Mouse (Mus musculus): ENCODE measurements around the gene Rnaseh2a. TPM values are rescaled to one million over a fixed set of nuclear protein-coding genes. Genes with fewer than 3 reads are reported as not detected.

Gene Rnaseh2a
- polyA plus RNA-seq, 1 experiment from 2014 or later = 57.5 TPM

- WGBS = 24% methylated on average over 4 of the region's 4 CpGs
- H3K9me3 ChIP-seq (ENCODE audit: control insufficient read depth, low read length) = no peaks in the 10 kb centered on the region
- peaks cover 2% of the 10 kb centered on the region; the same call in 1 of the 2 replicates for H3K27me3 ChIP-seq (replicated peaks; ENCODE audit: control insufficient read depth, insufficient read depth, low read length)
These were observed 55.6 kb downstream of the Rnaseh2a start for GRCm38 (mm10) chr8:84913960-84914359.

GRCm38 (mm10) chr8:84913502-84913900, 56.1 kb downstream of the Rnaseh2a start:
- H3K36me3 ChIP-seq (ENCODE audit: control insufficient read depth, insufficient read depth, low read length) = peaks cover 54% of the 10 kb centered on the region
- peaks cover 7% of the 10 kb centered on the region; the same call in 1 of the 2 replicates for H3K4me1 ChIP-seq (ENCODE audit: control insufficient read depth, insufficient read depth, low read depth, low read length)
- H3K9ac ChIP-seq (ENCODE audit: low read depth, low read length) = no peak overlapping the region
- peak overlapping the region; percentile 51 for H3K4me2 ChIP-seq (ENCODE audit: low read length)
- H3K27me3 ChIP-seq (replicated peaks; ENCODE audit: control insufficient read depth, insufficient read depth, low read length) = peaks cover 2% of the 10 kb centered on the region; the same call in 1 of the 2 replicates
- H3K27ac ChIP-seq (ENCODE audit: low read depth, low read length) = no peak overlapping the region
- no peak for ATAC-seq
- WGBS = 26% methylated on average over 9 of the region's 9 CpGs
- no peaks in the 10 kb centered on the region for H3K9me3 ChIP-seq (ENCODE audit: control insufficient read depth, low read length)
- no peak overlapping the region; the same call in 1 of the 2 replicates for H3K4me3 ChIP-seq (ENCODE audit: low read length)

More at GRCm38 (mm10) chr8:84913960-84914359, 55.6 kb downstream of the Rnaseh2a start:
- ATAC-seq = no peak
- Histone ChIP-seq H3K4me2 (ENCODE audit: low read length) (no peak overlapping the region), H3K9ac (ENCODE audit: low read depth, low read length) (no peak overlapping the region), H3K4me3 (ENCODE audit: low read length) (no peak overlapping the region), H3K36me3 (ENCODE audit: control insufficient read depth, insufficient read depth, low read length) (peaks cover 58% of the 10 kb centered on the region), H3K4me1 (ENCODE audit: control insufficient read depth, insufficient read depth, low read depth, low read length) (peaks cover 2% of the 10 kb centered on the region; the same call in 1 of the 2 replicates), H3K27ac (ENCODE audit: low read depth, low read length) (no peak overlapping the region)

- Histone ChIP-seq H3K27me3 (replicated peaks; ENCODE audit: control insufficient read depth, insufficient read depth, low read length) (peaks cover 2% of the 10 kb centered on the region; the same call in 1 of the 2 replicates), H3K9me3 (ENCODE audit: control insufficient read depth, low read length) (no peaks in the 10 kb centered on the region), H3K27ac (ENCODE audit: low read depth, low read length) (no peak overlapping the region), H3K4me2 (ENCODE audit: low read length) (peak overlapping the region; percentile 51), H3K9ac (ENCODE audit: low read depth, low read length) (0 out of 2 replicates have a peak overlapping the region, but pooled peaks have one; percentile 2), H3K4me3 (ENCODE audit: low read length) (peak overlapping the region; percentile 21), H3K4me1 (ENCODE audit: control insufficient read depth, insufficient read depth, low read depth, low read length) (peaks cover 10% of the 10 kb centered on the region; the same call in 1 of the 2 replicates), H3K36me3 (ENCODE audit: control insufficient read depth, insufficient read depth, low read length) (peaks cover 53% of the 10 kb centered on the region)
- no peak for ATAC-seq
- 5% methylated on average over 55 of the region's 55 CpGs for WGBS
These were observed 56.6 kb downstream of the Rnaseh2a start for GRCm38 (mm10) chr8:84912895-84913501.

GRCm38 (mm10) chr8:84912391-84912790, 57.2 kb downstream of the Rnaseh2a start:
- peaks cover 10% of the 10 kb centered on the region; the same call in 1 of the 2 replicates for H3K4me1 ChIP-seq (ENCODE audit: control insufficient read depth, insufficient read depth, low read depth, low read length)
- H3K27me3 ChIP-seq (replicated peaks; ENCODE audit: control insufficient read depth, insufficient read depth, low read length) = peaks cover 2% of the 10 kb centered on the region; the same call in 1 of the 2 replicates
- ATAC-seq = no peak
- peak overlapping the region; percentile 51 for H3K4me2 ChIP-seq (ENCODE audit: low read length)
- H3K9me3 ChIP-seq (ENCODE audit: control insufficient read depth, low read length) = no peaks in the 10 kb centered on the region
- WGBS = 30% methylated on average over 27 of the region's 27 CpGs
- H3K9ac ChIP-seq (ENCODE audit: low read depth, low read length) = 0 out of 2 replicates have a peak overlapping the region, but pooled peaks have one; percentile 2
- H3K4me3 ChIP-seq (ENCODE audit: low read length) = no peak overlapping the region
- no peak overlapping the region for H3K27ac ChIP-seq (ENCODE audit: low read depth, low read length)
- H3K36me3 ChIP-seq (ENCODE audit: control insufficient read depth, insufficient read depth, low read length) = peaks cover 51% of the 10 kb centered on the region

GRCm38 (mm10) chr8:84911854-84912253, 57.7 kb downstream of the Rnaseh2a start:
- ATAC-seq = no peak
- Histone ChIP-seq H3K4me1 (ENCODE audit: control insufficient read depth, insufficient read depth, low read depth, low read length) (peaks cover 10% of the 10 kb centered on the region; the same call in 1 of the 2 replicates), H3K9ac (ENCODE audit: low read depth, low read length) (no peak overlapping the region), H3K27ac (ENCODE audit: low read depth, low read length) (no peak overlapping the region), H3K4me3 (ENCODE audit: low read length) (no peak overlapping the region), H3K4me2 (ENCODE audit: low read length) (no peak overlapping the region), H3K27me3 (replicated peaks; ENCODE audit: control insufficient read depth, insufficient read depth, low read length) (peaks cover 2% of the 10 kb centered on the region; the same call in 1 of the 2 replicates), H3K9me3 (ENCODE audit: control insufficient read depth, low read length) (no peaks in the 10 kb centered on the region), H3K36me3 (ENCODE audit: control insufficient read depth, insufficient read depth, low read length) (peaks cover 50% of the 10 kb centered on the region)
- 85% methylated on average over 9 of the region's 9 CpGs for WGBS

- no peak overlapping the region for H3K4me3 ChIP-seq (ENCODE audit: low read length)
- H3K4me2 ChIP-seq (ENCODE audit: low read length) = no peak overlapping the region
- H3K36me3 ChIP-seq (ENCODE audit: control insufficient read depth, insufficient read depth, low read length) = peaks cover 39% of the 10 kb centered on the region
- no peak overlapping the region for H3K27ac ChIP-seq (ENCODE audit: low read depth, low read length)
- ATAC-seq = no peak
- H3K9me3 ChIP-seq (ENCODE audit: control insufficient read depth, low read length) = no peaks in the 10 kb centered on the region
- no peak overlapping the region for H3K9ac ChIP-seq (ENCODE audit: low read depth, low read length)
- 90% methylated on average over 6 of the region's 6 CpGs for WGBS
- H3K4me1 ChIP-seq (ENCODE audit: control insufficient read depth, insufficient read depth, low read depth, low read length) = peaks cover 10% of the 10 kb centered on the region; the same call in 1 of the 2 replicates
- peaks cover 2% of the 10 kb centered on the region; the same call in 1 of the 2 replicates for H3K27me3 ChIP-seq (replicated peaks; ENCODE audit: control insufficient read depth, insufficient read depth, low read length)
These were observed 59.0 kb downstream of the Rnaseh2a start for GRCm38 (mm10) chr8:84910551-84910950.

- Histone ChIP-seq H3K9me3 (ENCODE audit: control insufficient read depth, low read length) (no peaks in the 10 kb centered on the region), H3K4me3 (ENCODE audit: low read length) (no peak overlapping the region), H3K36me3 (ENCODE audit: control insufficient read depth, insufficient read depth, low read length) (peaks cover 33% of the 10 kb centered on the region), H3K27me3 (replicated peaks; ENCODE audit: control insufficient read depth, insufficient read depth, low read length) (no peaks in the 10 kb centered on the region; the same call in 1 of the 2 replicates), H3K4me2 (ENCODE audit: low read length) (no peak overlapping the region), H3K27ac (ENCODE audit: low read depth, low read length) (no peak overlapping the region), H3K4me1 (ENCODE audit: control insufficient read depth, insufficient read depth, low read depth, low read length) (peaks cover 10% of the 10 kb centered on the region; the same call in 1 of the 2 replicates), H3K9ac (ENCODE audit: low read depth, low read length) (no peak overlapping the region)
- no peak for ATAC-seq
- 90% methylated on average over 5 of the region's 5 CpGs for WGBS
These were observed 59.6 kb downstream of the Rnaseh2a start for GRCm38 (mm10) chr8:84909949-84910348.

DNA sequence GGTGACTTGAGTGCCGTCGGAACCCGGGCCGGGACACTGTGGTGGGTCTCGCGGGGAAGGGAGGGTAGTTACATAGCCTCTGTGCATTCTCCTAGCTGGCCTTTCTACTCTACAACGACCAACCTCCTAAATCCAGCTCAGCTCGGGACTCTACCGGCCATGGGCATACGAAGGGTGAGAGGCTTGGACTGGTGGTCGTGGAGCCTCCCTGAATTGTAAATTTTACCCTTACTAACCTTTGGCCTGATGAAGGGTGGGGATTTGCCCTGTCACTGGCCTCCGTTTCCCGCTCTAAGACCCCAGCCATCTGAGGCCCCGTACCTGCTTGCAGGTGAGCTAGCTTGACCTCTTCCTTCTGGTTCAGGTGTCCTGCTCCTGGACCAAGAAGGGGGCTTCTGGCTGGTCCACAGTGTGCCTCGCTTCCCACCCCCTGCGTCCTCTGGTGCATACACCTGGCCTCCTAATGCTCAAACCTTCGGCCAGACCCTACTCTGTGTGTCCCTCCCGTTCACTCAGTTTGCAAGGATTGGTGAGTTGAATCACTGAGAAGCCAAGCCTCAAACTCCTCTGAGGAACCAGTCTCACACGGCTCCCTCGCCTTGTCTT, 60.3 kb downstream of the Rnaseh2a start:
- Histone ChIP-seq H3K27me3 (replicated peaks; ENCODE audit: control insufficient read depth, insufficient read depth, low read length) (peaks cover 1% of the 10 kb centered on the region; the same call in 1 of the 2 replicates), H3K4me1 (ENCODE audit: control insufficient read depth, insufficient read depth, low read depth, low read length) (peaks cover 10% of the 10 kb centered on the region; the same call in 1 of the 2 replicates), H3K4me2 (ENCODE audit: low read length) (peak overlapping the region; percentile 59), H3K9me3 (ENCODE audit: control insufficient read depth, low read length) (no peaks in the 10 kb centered on the region), H3K36me3 (ENCODE audit: control insufficient read depth, insufficient read depth, low read length) (peaks cover 26% of the 10 kb centered on the region), H3K4me3 (ENCODE audit: low read length) (peak overlapping the region; percentile 43), H3K27ac (ENCODE audit: low read depth, low read length) (no peak overlapping the region), H3K9ac (ENCODE audit: low read depth, low read length) (peak overlapping the region; percentile 60)
- peak; percentile 21; the same call in 1 of the 2 replicates for ATAC-seq
- WGBS = 46% methylated on average over 20 of the region's 20 CpGs
